Mouse (Mus musculus): ENCODE measurements at regions not wholly inside any gene's neighbourhood (a gene's known extent, or its start where the extent isn't known, plus 50 kb on each side); places are given as distances from the start of the nearest gene placed in this dataset.
A peak's percentile ranks its signal among the peaks of the same experiment; 100 is the strongest.

GRCm38 (mm10) chr1:61525881-61526280 lies 112.7 kb upstream of the Pard3b start:
- no peak for DNase-seq
- intact Hi-C loops (cut with DNase I): no loop called here

- no peak for DNase-seq
- intact Hi-C loops (cut with DNase I): no loop called here
Measured at GRCm38 (mm10) chr1:61528757-61529156, 109.9 kb upstream of the Pard3b start.

GRCm38 (mm10) chr1:61530166-61530565 lies 108.5 kb upstream of the Pard3b start:
- DNase-seq: no peak
- intact Hi-C loops (cut with DNase I): no loop called here

GRCm38 (mm10) chr1:61531487-61531886 lies 107.1 kb upstream of the Pard3b start:
- intact Hi-C loops (cut with DNase I): no loop called here
- DNase-seq: no peak

GRCm38 (mm10) chr1:61540081-61540480 lies 98.5 kb upstream of the Pard3b start:
- DNase-seq: no peak
- intact Hi-C loops (cut with DNase I): no loop called here

- intact Hi-C loops (cut with DNase I): no loop called here
- DNase-seq: no peak
Measured at GRCm38 (mm10) chr1:61541166-61541565, 97.5 kb upstream of the Pard3b start.

- DNase-seq: peak; percentile 25 to 36
- intact Hi-C loops (cut with DNase I): no loop called here
Measured at GRCm38 (mm10) chr1:61552577-61553517, 85.8 kb upstream of the Pard3b start.

GRCm38 (mm10) chr1:61559514-61559913 lies 79.1 kb upstream of the Pard3b start:
- intact Hi-C loops (cut with DNase I): no loop called here
- DNase-seq: no peak

- no peak for DNase-seq
- intact Hi-C loops (cut with DNase I): no loop called here
Measured at GRCm38 (mm10) chr1:61562091-61562490, 76.5 kb upstream of the Pard3b start.

- DNase-seq: no peak
Measured at GRCm38 (mm10) chr1:61565471-61565870, 73.2 kb upstream of the Pard3b start.

GRCm38 (mm10) chr1:61574276-61574675 lies 64.3 kb upstream of the Pard3b start:
- intact Hi-C loops (cut with DNase I): no loop called here
- no peak for DNase-seq

More at GRCm38 (mm10) chr1:61565471-61565870, 73.2 kb upstream of the Pard3b start:
- intact Hi-C loops (cut with DNase I): no loop called here

GRCm38 (mm10) chr1:61576758-61577157 lies 61.9 kb upstream of the Pard3b start:
- intact Hi-C loops (cut with DNase I): no loop called here
- DNase-seq: no peak

GRCm38 (mm10) chr1:61587251-61587650 lies 51.4 kb upstream of the Pard3b start:
- intact Hi-C loops (cut with DNase I): no loop called here
- no peak for DNase-seq

Data from heart, postnatal 14 days (tissue).